Mouse (Mus musculus): Measurements from ENCODE around the gene Rhoa.

- no peak for TF ChIP-seq CTCF (IDR thresholded peaks at IDR 0.05; ENCODE audit: low read depth)
- no peak for TF ChIP-seq EP300 (optimal IDR thresholded peaks at IDR 0.05)
Measured at GRCm38 (mm10) chr9:108337848-108338550, 32.1 kb downstream of the Rhoa start.

Data from stomach, postnatal 0 days (tissue).